Mouse (Mus musculus): ENCODE measurements around the gene 9530053A07Rik.
"Not testable (repeated sequence)": the region's sequence is repeated elsewhere in the genome, so short reads cannot be mapped to it uniquely, and the experiment has no call there.

The 9530053A07Rik gene
- long read RNA-seq, experiment 1, result 0 reads
- long read RNA-seq, experiment 2, result 0 reads

- intact Hi-C loops (cut with DNase I), result no loop called here
Observed at GRCm38 (mm10) chr7:28129166-28129565, at the start of gene 9530053A07Rik. 9530053A07Rik (plus strand) TSS chr7:28129466.

GRCm38 (mm10) chr7:28084215-28084614 is 45.1 kb upstream of the 9530053A07Rik start:
- intact Hi-C loops (cut with DNase I), result no loop called here

- intact Hi-C loops (cut with DNase I), result no loop called here
Observed at GRCm38 (mm10) chr7:28086236-28086635, 43.0 kb upstream of the 9530053A07Rik start.

- intact Hi-C loops (cut with DNase I), result no loop called here
Observed at GRCm38 (mm10) chr7:28093541-28093940, 35.7 kb upstream of the 9530053A07Rik start.

GRCm38 (mm10) chr7:28099101-28099500 is 30.2 kb upstream of the 9530053A07Rik start:
- intact Hi-C loops (cut with DNase I), result no loop called here

- intact Hi-C loops (cut with DNase I), result no loop called here
Observed at GRCm38 (mm10) chr7:28100596-28101590, 28.4 kb upstream of the 9530053A07Rik start.

- intact Hi-C loops (cut with DNase I), result not testable (repeated sequence)
Observed at GRCm38 (mm10) chr7:28102936-28103335, 26.3 kb upstream of the 9530053A07Rik start.

- intact Hi-C loops (cut with DNase I), result no loop called here
Observed at GRCm38 (mm10) chr7:28104670-28105069, 24.6 kb upstream of the 9530053A07Rik start.

- intact Hi-C loops (cut with DNase I), result no loop called here
Observed at GRCm38 (mm10) chr7:28106241-28106640, 23.0 kb upstream of the 9530053A07Rik start.

GRCm38 (mm10) chr7:28114648-28115047 is 14.6 kb upstream of the 9530053A07Rik start:
- intact Hi-C loops (cut with DNase I), result no loop called here

- intact Hi-C loops (cut with DNase I), result no loop called here
Observed at GRCm38 (mm10) chr7:28137613-28138012, 8.3 kb downstream of the 9530053A07Rik start.

- intact Hi-C loops (cut with DNase I), result loop anchor here (2.0 to 5.0 kb wide), 2 partner anchors 64 to 151 kb away; no protein-coding TSS in a partner anchor
Observed at GRCm38 (mm10) chr7:28148263-28148662, 19.0 kb downstream of the 9530053A07Rik start.

GRCm38 (mm10) chr7:28149841-28150240 is 20.6 kb downstream of the 9530053A07Rik start:
- intact Hi-C loops (cut with DNase I), result loop anchor here (2.0 to 5.0 kb wide), 3 partner anchors 62 to 149 kb away; partner anchors contain the start of gene Psmc4

- intact Hi-C loops (cut with DNase I), result loop anchor here (5.0 kb wide), 1 partner anchor 99 kb away; the partner anchor contains the start of gene Psmc4
Observed at GRCm38 (mm10) chr7:28151584-28152221, 22.4 kb downstream of the 9530053A07Rik start.

- intact Hi-C loops (cut with DNase I), result loop anchor here (5.0 kb wide), 1 partner anchor 101 kb away; the partner anchor contains the start of gene Psmc4
Observed at GRCm38 (mm10) chr7:28153595-28153994, 24.3 kb downstream of the 9530053A07Rik start.

- intact Hi-C loops (cut with DNase I), result no loop called here
Observed at GRCm38 (mm10) chr7:28159292-28159691, 30.0 kb downstream of the 9530053A07Rik start.

GRCm38 (mm10) chr7:28159893-28160292 is 30.6 kb downstream of the 9530053A07Rik start:
- intact Hi-C loops (cut with DNase I), result no loop called here

GRCm38 (mm10) chr7:28161163-28161749 is 32.0 kb downstream of the 9530053A07Rik start:
- intact Hi-C loops (cut with DNase I), result no loop called here

GRCm38 (mm10) chr7:28165406-28165805 is 36.1 kb downstream of the 9530053A07Rik start:
- intact Hi-C loops (cut with DNase I), result no loop called here

GRCm38 (mm10) chr7:28168320-28169115 is 39.3 kb downstream of the 9530053A07Rik start:
- intact Hi-C loops (cut with DNase I), result no loop called here
